Mouse (Mus musculus) small intestine, adult 2 months (tissue): ENCODE data around the gene Cmya5. TPM values are rescaled to one million over a fixed set of nuclear protein-coding genes. Genes with fewer than 3 reads are reported as not detected.

ENCODE experiments used
- H3K27ac ChIP-seq: fragments of 200-500 bp; 2 replicates; pipeline ENCODE4 v1.5.1; 2012; ENCODE audit warnings: low read depth, low read length, control low read depth, inconsistent platforms; ENCODE audit not compliant: insufficient read depth
- H3K27me3 ChIP-seq: fragments of 200-500 bp; 2 replicates; pipeline ENCODE4 v1.6.1; 2012; ENCODE audit warnings: mild to moderate bottlenecking, moderate library complexity, low read length, inconsistent platforms; ENCODE audit not compliant: control insufficient read depth, insufficient read depth
- H3K36me3 ChIP-seq: fragments of 200-500 bp; 2 replicates; pipeline ENCODE4 v1.6.1; 2012; ENCODE audit warnings: mild to moderate bottlenecking, low read length, control low read depth, inconsistent platforms; ENCODE audit not compliant: control insufficient read depth, insufficient read depth
- H3K4me1 ChIP-seq: fragments of 200-500 bp; 2 replicates; pipeline ENCODE4 v1.6.1; 2012; ENCODE audit warnings: low read length, inconsistent platforms, mixed read lengths; ENCODE audit not compliant: control insufficient read depth, insufficient read depth, insufficient read length
- H3K4me3 ChIP-seq: fragments of 200-500 bp; 2 replicates; pipeline ENCODE4 v1.5.1; 2012; ENCODE audit warnings: low read depth, mild to moderate bottlenecking, control low read depth, inconsistent platforms, low read length, moderate library complexity
- CTCF ChIP-seq: fragments of 200-500 bp; IDR thresholded peaks from 2 replicates; pipeline ENCODE4 v1.5.1; 2012; ENCODE audit warnings: low read depth, mild to moderate bottlenecking, control low read depth, inconsistent platforms, low read length, moderate library complexity, mixed read lengths; ENCODE audit not compliant: insufficient replicate concordance, insufficient read length; ENCODE audit errors: extremely low read depth
- POLR2A ChIP-seq: fragments of 200-500 bp; IDR thresholded peaks from 2 replicates; pipeline ENCODE4 v1.6.1; 2012; ENCODE audit warnings: low read depth, mild to moderate bottlenecking, control low read depth, inconsistent platforms, low read length, moderate library complexity
- WGBS: fragments of 180-500 bp; shearing (Covaris S2); methylation state at CpG from one replicate; pipeline ENCODE4 v1.1.7; 2018; 5-methylcytosine and 5-hydroxymethylcytosine counted together
- polyA plus RNA-seq: library from polyadenylated mRNA; depleted of rRNA; stranded (reverse); fragments of >200 nt; gene quantifications from 2 replicates; pipeline ENCODE4 v1.2.3, GENCODE M21; 2012

The Cmya5 gene
- polyA plus RNA-seq, 1 experiment: 0.04 TPM

- H3K27ac ChIP-seq: no peak overlapping the region
- H3K27me3 ChIP-seq: no peaks in the 10 kb centered on the region
- 0 out of 2 replicates have a peak, but pooled peaks cover 2% of the 10 kb centered on the region for H3K4me1 ChIP-seq
- peaks cover 20% of the 10 kb centered on the region for H3K36me3 ChIP-seq
- TF ChIP-seq POLR2A (no peak), CTCF (no peak)
- no peak overlapping the region for H3K4me3 ChIP-seq
- WGBS: 96% methylated on average over 1 of the region's 1 CpGs
Observed at GRCm38 (mm10) chr13:93180351-93180750, 35.8 kb upstream of the Cmya5 start.

GRCm38 (mm10) chr13:93179522-93179921 is 35.0 kb upstream of the Cmya5 start:
- no peak overlapping the region for H3K27ac ChIP-seq
- H3K4me3 ChIP-seq: no peak overlapping the region
- no peaks in the 10 kb centered on the region for H3K27me3 ChIP-seq
- 59% methylated on average over 2 of the region's 2 CpGs for WGBS
- peaks cover 21% of the 10 kb centered on the region for H3K36me3 ChIP-seq
- H3K4me1 ChIP-seq: 0 out of 2 replicates have a peak, but pooled peaks cover 2% of the 10 kb centered on the region
- TF ChIP-seq CTCF (no peak), POLR2A (no peak)

- Histone ChIP-seq H3K4me1 (0 out of 2 replicates have a peak, but pooled peaks cover 2% of the 10 kb centered on the region), H3K27ac (no peak overlapping the region), H3K4me3 (no peak overlapping the region), H3K27me3 (no peaks in the 10 kb centered on the region), H3K36me3 (peaks cover 22% of the 10 kb centered on the region)
- TF ChIP-seq CTCF: no peak
- TF ChIP-seq POLR2A: no peak
Observed at GRCm38 (mm10) chr13:93177571-93177970, 33.0 kb upstream of the Cmya5 start.

DNA sequence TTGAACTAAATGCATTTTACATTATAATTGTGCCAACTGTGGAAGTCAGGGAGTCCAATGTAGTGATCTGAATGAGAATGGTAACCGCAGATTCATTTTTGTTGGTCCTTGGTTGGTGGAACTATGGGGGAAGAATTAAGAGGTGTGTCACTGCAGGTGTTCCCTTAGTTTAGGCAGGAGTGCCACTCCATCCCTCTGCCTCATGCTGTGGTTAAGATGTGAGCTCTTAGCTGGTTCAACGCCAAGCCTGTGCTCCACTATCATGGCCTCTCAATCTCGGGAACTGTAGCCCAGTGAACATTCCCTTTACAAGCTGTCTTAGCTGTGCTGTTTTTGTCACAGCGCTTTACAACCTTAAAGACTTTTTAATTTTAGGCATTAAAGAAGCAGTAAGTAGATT is 18.8 kb upstream of the Cmya5 start:
- no peak for TF ChIP-seq POLR2A
- TF ChIP-seq CTCF: no peak
- peaks cover 31% of the 10 kb centered on the region for H3K36me3 ChIP-seq
- WGBS: 93% methylated on average over 4 of the region's 4 CpGs

GRCm38 (mm10) chr13:93162456-93162855 is 17.9 kb upstream of the Cmya5 start:
- H3K27me3 ChIP-seq: no peaks in the 10 kb centered on the region
- H3K4me3 ChIP-seq: no peak overlapping the region
- no peak for TF ChIP-seq CTCF
- no peaks in the 10 kb centered on the region for H3K4me1 ChIP-seq
- no peak overlapping the region for H3K27ac ChIP-seq
- peaks cover 35% of the 10 kb centered on the region for H3K36me3 ChIP-seq

More for the DNA sequence above, 18.8 kb upstream of the Cmya5 start:
- H3K27me3 ChIP-seq: no peaks in the 10 kb centered on the region
- no peak overlapping the region for H3K4me3 ChIP-seq
- no peaks in the 10 kb centered on the region for H3K4me1 ChIP-seq
- H3K27ac ChIP-seq: no peak overlapping the region

DNA sequence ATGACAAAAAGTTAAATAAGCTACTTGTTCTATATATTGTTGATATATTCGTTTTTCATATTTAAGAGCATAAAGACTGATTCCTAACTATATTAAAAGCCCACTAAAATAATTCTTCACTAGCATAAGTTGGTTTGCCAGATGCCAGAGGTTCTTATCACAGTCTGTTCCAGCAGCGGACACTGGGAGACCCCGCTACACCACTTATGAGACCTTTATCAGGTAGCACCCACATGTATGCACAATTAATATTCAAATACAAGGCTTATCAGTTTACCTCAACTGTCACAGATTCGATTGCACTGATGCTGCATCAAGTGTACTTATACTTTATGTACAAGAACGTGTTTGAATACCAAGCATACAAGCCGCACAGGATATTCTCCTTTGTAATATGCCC is 13.7 kb upstream of the Cmya5 start:
- H3K36me3 ChIP-seq: peaks cover 34% of the 10 kb centered on the region
- H3K27ac ChIP-seq: no peak overlapping the region
- no peak overlapping the region for H3K4me3 ChIP-seq
- no peaks in the 10 kb centered on the region for H3K4me1 ChIP-seq
- no peak for TF ChIP-seq POLR2A
- no peak for TF ChIP-seq CTCF
- no peaks in the 10 kb centered on the region for H3K27me3 ChIP-seq
- 91% methylated on average over 6 of the region's 6 CpGs for WGBS

DNA sequence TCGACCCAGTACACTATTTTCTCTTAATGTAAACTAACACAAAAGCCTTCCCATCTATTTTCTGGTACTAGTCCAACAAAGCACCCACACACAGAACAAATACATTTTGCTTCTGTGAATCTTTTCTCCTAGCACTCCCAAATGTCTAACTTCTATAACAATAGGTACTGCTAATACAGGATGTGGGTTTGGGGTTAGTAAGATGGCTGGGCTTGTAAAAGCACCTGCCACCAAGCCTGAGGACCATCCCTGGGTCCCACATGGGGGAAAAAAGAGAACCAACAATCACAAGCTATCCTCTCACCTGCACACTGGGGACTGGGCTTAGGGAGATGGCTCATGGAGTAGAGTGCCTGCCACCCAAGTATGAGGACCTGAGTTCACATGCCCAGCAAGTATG is 8.8 kb upstream of the Cmya5 start:
- Histone ChIP-seq H3K36me3 (peaks cover 37% of the 10 kb centered on the region), H3K4me1 (no peaks in the 10 kb centered on the region), H3K27me3 (no peaks in the 10 kb centered on the region), H3K27ac (no peak overlapping the region), H3K4me3 (no peak overlapping the region)
- TF ChIP-seq CTCF (no peak), POLR2A (no peak)
- 63% methylated on average over 1 of the region's 1 CpGs for WGBS

DNA sequence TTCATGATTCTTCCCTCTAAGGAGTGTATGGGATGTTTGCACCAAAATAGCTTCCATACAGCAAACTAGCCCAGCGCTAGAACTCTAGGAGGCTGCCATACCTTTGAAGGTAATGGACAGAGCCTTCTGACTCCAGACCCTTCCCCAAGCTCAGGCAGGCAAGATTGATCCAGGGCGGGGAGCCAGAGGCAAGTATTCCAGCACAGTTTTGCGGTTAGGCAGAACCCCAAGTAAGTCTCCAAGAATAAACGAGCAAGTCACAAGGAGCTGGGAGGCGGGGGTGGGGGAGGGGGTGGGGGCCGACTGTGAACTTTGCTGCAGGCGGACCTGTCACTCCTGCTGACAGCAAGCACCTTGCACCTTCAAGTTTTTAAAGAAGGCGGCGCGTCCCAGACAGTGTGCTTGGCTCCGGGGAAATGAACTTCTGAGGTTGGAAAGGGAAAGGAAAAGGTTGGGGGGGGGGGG is 673 bp downstream of the Cmya5 start:
- WGBS: 14% methylated on average over 11 of the region's 11 CpGs
- TF ChIP-seq POLR2A: no peak
- no peak for TF ChIP-seq CTCF
- Histone ChIP-seq H3K4me1 (peaks cover 3% of the 10 kb centered on the region; the same call in 1 of the 2 replicates), H3K27me3 (no peaks in the 10 kb centered on the region), H3K4me3 (peak overlapping the region; percentile 70), H3K36me3 (peaks cover 9% of the 10 kb centered on the region), H3K27ac (no peak overlapping the region)
